Mouse (Mus musculus) adrenal gland, postnatal 4 days (tissue): Measurements from ENCODE around the gene Gabra6. TPM values are rescaled to one million over a fixed set of nuclear protein-coding genes. Genes with fewer than 3 reads are reported as not detected.

Source experiments
- DNase-seq, 2 experiments: peaks; one replicate each; pipeline ENCODE4 v3.0.0; 2021 to 2022; ENCODE audit warnings: low spot score in 2 of 2, mixed read lengths in 2 of 2
- long read RNA-seq, 2 experiments: library from polyadenylated mRNA; stranded (forward); transcript quantifications; one replicate each; pipeline ENCODE4 v2.0.0; 2021
- total RNA-seq, 2 experiments: library from RNA; stranded (reverse); gene quantifications; 2 replicates each; pipeline ENCODE4 v1.2.3; 2021

Gabra6 gene
- not detected for total RNA-seq
- long read RNA-seq, experiment 1 = 0 reads
- long read RNA-seq, experiment 2 = 0 reads

DNA sequence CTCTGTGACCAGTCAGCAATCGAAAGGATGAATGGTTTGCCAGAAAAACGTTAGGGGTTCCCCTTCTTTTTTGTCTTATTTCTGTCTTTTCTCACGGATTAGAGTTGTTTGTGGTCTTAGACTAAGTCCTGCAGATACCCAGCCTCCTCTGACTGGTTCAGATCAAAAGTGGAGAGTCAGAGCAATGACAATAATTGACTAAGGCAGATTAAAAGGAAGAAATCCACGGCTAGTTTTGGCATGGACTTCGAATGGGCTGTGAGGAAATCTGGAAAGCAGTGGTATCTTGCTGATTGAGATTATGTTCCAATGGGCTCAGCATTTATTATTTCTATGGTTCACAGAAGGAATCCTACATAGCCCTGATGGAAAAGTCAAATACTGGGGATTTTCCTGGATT lies at the start of gene Gabra6:
TSS of gene Gabra6 (minus strand) at position 191 of the 400 bp plus-strand sequence.
- no peak for DNase-seq

GRCm38 (mm10) chr11:42365544-42365943 lies 44.7 kb upstream of the Gabra6 start:
- no peak for DNase-seq

- no peak for DNase-seq
Measured at GRCm38 (mm10) chr11:42332121-42332520, 11.2 kb upstream of the Gabra6 start.

DNA sequence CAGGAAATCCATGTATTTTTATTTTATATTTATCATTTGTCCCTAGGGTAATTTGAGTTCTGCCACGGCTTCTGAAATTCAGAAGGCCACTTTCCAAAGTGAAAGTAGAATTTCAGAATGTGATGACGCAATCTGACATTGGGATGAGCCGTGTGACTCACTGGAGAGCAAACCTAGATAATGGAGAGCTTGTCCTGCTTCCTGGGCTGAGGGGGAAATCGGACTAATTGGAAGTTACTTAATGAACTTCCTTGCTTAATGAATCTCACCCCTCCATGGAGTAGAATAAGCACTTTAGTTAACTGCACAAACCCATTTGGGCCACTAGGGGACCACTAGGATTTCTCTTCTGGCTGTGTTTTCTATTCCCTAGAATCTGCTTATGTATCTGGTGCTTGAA lies 5.4 kb upstream of the Gabra6 start:
- DNase-seq = no peak

GRCm38 (mm10) chr11:42321560-42321959 lies 688 bp upstream of the Gabra6 start:
- DNase-seq = no peak

GRCm38 (mm10) chr11:42319521-42319920 lies 1.4 kb downstream of the Gabra6 start:
- no peak for DNase-seq

DNA sequence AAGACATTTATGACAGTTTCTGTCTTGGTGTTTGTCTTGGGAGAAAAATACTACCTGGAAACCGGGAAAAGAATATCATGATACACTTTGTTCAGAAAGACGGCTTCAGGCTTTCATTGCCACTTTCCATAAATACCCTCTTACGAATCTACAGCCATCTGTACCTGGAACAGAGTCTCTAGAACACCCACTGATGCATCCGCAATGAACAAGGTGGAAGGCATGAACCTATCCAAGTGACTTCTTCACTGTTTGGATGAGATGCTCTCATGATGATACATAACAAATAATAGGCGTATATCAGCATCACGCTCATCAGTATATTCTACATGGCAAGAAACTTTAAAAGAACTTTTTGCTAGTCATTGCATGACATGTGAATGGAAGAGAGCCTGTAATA lies 1.8 kb downstream of the Gabra6 start:
- DNase-seq = no peak

- no peak for DNase-seq
Measured at GRCm38 (mm10) chr11:42317985-42318384, 2.9 kb downstream of the Gabra6 start.

DNA sequence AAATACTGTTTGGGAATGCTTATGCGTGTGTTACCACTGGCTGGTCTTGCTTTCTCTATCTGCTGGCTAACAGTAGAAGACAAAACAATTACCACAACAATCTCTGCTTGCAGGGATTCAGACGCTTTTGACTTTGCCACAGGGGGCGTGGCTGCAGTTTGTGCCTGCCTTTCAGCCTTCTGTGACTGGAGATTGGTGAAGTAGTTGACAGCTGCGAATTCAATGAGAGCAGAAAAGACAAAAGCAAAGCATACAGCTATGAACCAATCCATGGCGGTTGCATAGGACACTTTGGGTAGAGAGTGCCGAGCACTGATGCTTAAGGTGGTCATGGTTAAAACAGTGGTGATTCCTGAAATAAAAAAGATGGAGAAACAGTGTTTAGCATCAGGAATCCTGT lies 6.0 kb downstream of the Gabra6 start:
- DNase-seq = no peak

GRCm38 (mm10) chr11:42310892-42311291 lies 10.0 kb downstream of the Gabra6 start:
- no peak for DNase-seq

- DNase-seq = no peak
Measured at GRCm38 (mm10) chr11:42309086-42309485, 11.8 kb downstream of the Gabra6 start.

DNA sequence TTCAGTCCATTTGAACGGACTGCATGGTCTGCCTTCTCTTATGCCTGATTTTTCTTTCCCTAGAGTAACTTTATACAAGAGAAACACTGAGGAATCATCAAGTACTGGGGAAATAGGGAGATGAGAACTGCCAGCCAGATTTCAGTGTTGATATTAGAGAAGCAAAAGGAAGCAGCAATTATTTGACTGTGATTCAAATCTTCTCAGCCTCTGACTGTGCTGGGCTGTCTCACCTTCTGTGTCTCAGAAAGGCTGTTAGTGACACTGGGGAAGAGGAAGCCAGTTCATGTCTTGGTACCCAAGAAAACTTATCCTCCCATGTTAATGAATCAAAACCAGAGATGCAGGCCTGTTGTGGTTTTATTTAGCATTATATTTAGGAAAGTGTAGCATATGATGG lies 14.8 kb downstream of the Gabra6 start:
- DNase-seq = no peak

GRCm38 (mm10) chr11:42258978-42259377 lies 61.9 kb downstream of the Gabra6 start:
- no peak for DNase-seq

Other genes starting within 250 kb of the Gabra6 start
- gene Gabra1, start 138.1 kb downstream of the Gabra6 start, total RNA-seq = 1 to 10 TPM; 9.1 to 9.2 TPM
- 1 to 10 TPM in 1 of 2 experiments, under 1 TPM in 1; 0.98 to 1.2 TPM for gene Gabrb2, start 98.7 kb upstream of the Gabra6 start, total RNA-seq